Mouse (Mus musculus): ENCODE measurements around the gene Dscam.

DNA sequence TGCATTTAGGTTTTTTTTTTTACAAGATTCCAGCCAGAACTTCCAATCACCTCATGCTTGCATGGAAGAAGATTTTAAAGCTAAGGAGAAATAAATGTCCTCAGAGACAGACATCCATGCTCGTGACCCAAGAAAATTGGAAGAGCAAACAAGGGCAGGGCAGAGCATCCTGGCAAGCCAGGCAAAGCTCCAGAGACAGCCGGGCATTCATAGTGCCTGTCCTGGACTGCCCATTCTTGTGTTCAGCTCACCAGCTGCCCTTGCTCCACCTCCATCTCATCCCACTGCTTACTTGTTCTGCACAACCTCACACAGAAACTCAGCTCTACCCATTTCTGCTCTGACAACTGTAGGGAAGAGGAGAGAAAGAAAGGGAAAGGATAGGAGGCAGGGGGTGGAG lies 534.6 kb downstream of the Dscam start:
- TF ChIP-seq TCF12 (IDR thresholded peaks at IDR 0.05; ENCODE audit: insufficient read depth, poor library complexity, severe bottlenecking) = no peak
- TF ChIP-seq POLR2A (IDR thresholded peaks at IDR 0.05; ENCODE audit: insufficient read length, low read depth) = no peak

All from myocyte (in vitro differentiated cells).